Mouse (Mus musculus): ENCODE data around the gene Zfp853. TPM values are rescaled to one million over a fixed set of nuclear protein-coding genes. Genes with fewer than 3 reads are reported as not detected.

Zfp853 gene
- total RNA-seq, 2 experiments from 2014 or later: 0.17 to 0.38 TPM

- no peak for DNase-seq (ENCODE audit: low spot score in 2 of 2)
These were observed 39.4 kb downstream of the Zfp853 start for GRCm38 (mm10) chr5:143253881-143254486.

GRCm38 (mm10) chr5:143253186-143253880 is 40.1 kb downstream of the Zfp853 start:
- DNase-seq (ENCODE audit: low spot score in 2 of 2): no peak

- no peak for DNase-seq (ENCODE audit: low spot score in 2 of 2)
These were observed 40.6 kb downstream of the Zfp853 start for GRCm38 (mm10) chr5:143252791-143253185.

GRCm38 (mm10) chr5:143252039-143252438 is 41.4 kb downstream of the Zfp853 start:
- DNase-seq (ENCODE audit: low spot score in 2 of 2): no peak

- no peak for DNase-seq (ENCODE audit: low spot score in 2 of 2)
These were observed 48.5 kb downstream of the Zfp853 start for GRCm38 (mm10) chr5:143244926-143245325.

Other genes starting within 250 kb of the Zfp853 start
- 10 to 100 TPM; 33.6 to 44.9 TPM for gene Rnf216, start 180.6 kb downstream of the Zfp853 start, total RNA-seq (2021)
- gene Olfr718-ps1, start 146.0 kb downstream of the Zfp853 start, total RNA-seq (2021): not detected
- 10 to 100 TPM in 1 of 2 experiments, 1 to 10 TPM in 1; 9.7 to 10.8 TPM for gene Rbak, start 112.8 kb downstream of the Zfp853 start, total RNA-seq (2021)
- gene Spdye4b, start 112.6 kb downstream of the Zfp853 start, total RNA-seq (2021): not detected
- not detected for gene Spdye4a, start 66.7 kb downstream of the Zfp853 start, total RNA-seq (2021)
- 10 to 100 TPM; 21.2 to 22.1 TPM for gene Zfp12, start 58.5 kb downstream of the Zfp853 start, total RNA-seq (2021)
- gene Zfp316, start 23.6 kb downstream of the Zfp853 start, total RNA-seq (2021): 1 to 10 TPM; 6.1 to 7.7 TPM
- gene E130309D02Rik, start 21.7 kb upstream of the Zfp853 start, total RNA-seq (2021): 10 to 100 TPM; 22.9 to 34.2 TPM
- 10 to 100 TPM; 60.7 to 68.5 TPM for gene Zdhhc4, start 35.6 kb upstream of the Zfp853 start, total RNA-seq (2021)
- gene Grid2ip, start 63.7 kb upstream of the Zfp853 start, total RNA-seq (2021): under 1 TPM; 0.26 to 0.36 TPM
- 100 to 1,000 TPM in 1 of 2 experiments, 10 to 100 TPM in 1; 95.7 to 104 TPM for gene Kdelr2, start 110.2 kb upstream of the Zfp853 start, total RNA-seq (2021)
- gene Daglb, start 171.0 kb upstream of the Zfp853 start, total RNA-seq (2021): 10 to 100 TPM; 14.8 to 18.6 TPM
- 100 to 1,000 TPM; 319 to 385 TPM for gene Rac1, start 234.4 kb upstream of the Zfp853 start, total RNA-seq (2021)